Mouse (Mus musculus) large intestine, adult 2 months (tissue): ENCODE results near the gene Fam114a1. TPM values are rescaled to one million over a fixed set of nuclear protein-coding genes. Genes with fewer than 3 reads are reported as not detected.

Experiments
- DNase-seq: peaks from one replicate; pipeline ENCODE4 v3.0.0-alpha.2; 2012; ENCODE audit warnings: low read depth, low spot score
- WGBS: fragments of 180-500 bp; shearing (Covaris S2); methylation state at CpG from one replicate; pipeline ENCODE4 v1.1.7; 2018; 5-methylcytosine and 5-hydroxymethylcytosine counted together
- polyA plus RNA-seq: library from polyadenylated mRNA; depleted of rRNA; stranded (reverse); fragments of >200 nt; gene quantifications from 2 replicates; pipeline ENCODE4 v1.2.3, GENCODE M21; 2012

The Fam114a1 gene
- polyA plus RNA-seq, 1 experiment: 16.8 TPM

- no peak for DNase-seq
- 72% methylated on average over 10 of the region's 10 CpGs for WGBS
These were observed 33.3 kb downstream of the Fam114a1 start for GRCm38 (mm10) chr5:65002940-65003824.

GRCm38 (mm10) chr5:65003946-65004535, 34.2 kb downstream of the Fam114a1 start:
- no peak for DNase-seq

GRCm38 (mm10) chr5:65005251-65005650, 35.4 kb downstream of the Fam114a1 start:
- 92% methylated on average over 4 of the region's 4 CpGs for WGBS

More at GRCm38 (mm10) chr5:65003946-65004535, 34.2 kb downstream of the Fam114a1 start:
- 80% methylated on average over 7 of the region's 7 CpGs for WGBS

DNA sequence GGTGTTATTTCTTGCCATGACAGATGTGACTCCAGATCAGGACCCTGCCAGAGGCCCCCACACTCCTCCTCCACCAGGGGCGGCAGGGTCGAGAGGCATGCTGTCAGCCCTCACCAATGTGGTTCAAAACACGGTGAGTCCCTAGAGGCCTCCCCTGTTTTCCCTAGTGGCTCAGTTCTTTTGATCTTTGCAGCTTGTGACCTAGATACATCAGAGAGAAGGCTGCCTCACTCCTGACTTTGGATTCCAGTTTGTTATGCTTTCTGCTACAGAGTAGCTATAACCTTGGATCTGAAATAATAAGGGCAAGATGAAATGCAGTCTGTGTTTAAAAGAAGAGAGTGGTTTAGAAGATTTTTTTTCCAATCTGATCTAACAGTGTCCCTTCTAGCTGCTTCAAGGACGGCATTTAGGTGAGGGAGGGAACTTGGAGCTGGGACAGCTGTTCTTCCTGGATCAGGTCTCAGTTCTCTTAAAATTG, 36.2 kb downstream of the Fam114a1 start:
- WGBS: 73% methylated on average over 4 of the region's 4 CpGs
- DNase-seq: no peak

More at GRCm38 (mm10) chr5:65005251-65005650, 35.4 kb downstream of the Fam114a1 start:
- no peak for DNase-seq

DNA sequence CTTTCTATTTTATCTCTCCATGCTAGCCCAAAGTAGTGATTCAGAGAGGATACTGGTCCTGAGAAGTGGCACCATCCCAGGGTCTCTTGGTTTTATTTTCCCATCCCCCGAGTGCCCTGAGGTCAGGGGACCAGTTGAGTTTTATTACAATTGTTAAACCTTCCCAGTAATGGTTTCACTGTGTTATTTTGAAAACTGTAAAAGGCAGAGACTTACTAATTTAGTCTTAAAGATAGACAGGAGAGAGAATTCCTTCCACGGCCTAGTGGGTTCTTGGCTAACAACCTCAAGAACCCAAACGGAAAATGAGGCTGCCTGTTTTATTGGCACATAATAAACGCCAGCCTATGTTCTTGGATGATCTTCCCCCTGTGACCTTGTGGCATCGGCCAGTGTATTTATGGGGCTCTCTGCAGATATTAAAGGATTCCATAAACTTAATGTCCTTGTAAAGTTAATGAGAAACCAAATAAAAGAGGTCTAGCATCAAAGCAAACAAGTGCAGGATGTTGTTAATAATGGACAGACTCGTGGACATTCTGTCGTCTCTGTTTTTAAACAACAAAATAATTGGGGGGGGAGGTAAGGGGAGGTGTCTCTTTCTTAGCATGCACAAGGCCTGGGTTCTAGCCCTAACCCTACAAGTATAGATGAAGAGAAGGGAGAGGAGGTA, 42.2 kb downstream of the Fam114a1 start:
- DNase-seq: no peak
- 29% methylated on average over 7 of the region's 7 CpGs for WGBS

DNA sequence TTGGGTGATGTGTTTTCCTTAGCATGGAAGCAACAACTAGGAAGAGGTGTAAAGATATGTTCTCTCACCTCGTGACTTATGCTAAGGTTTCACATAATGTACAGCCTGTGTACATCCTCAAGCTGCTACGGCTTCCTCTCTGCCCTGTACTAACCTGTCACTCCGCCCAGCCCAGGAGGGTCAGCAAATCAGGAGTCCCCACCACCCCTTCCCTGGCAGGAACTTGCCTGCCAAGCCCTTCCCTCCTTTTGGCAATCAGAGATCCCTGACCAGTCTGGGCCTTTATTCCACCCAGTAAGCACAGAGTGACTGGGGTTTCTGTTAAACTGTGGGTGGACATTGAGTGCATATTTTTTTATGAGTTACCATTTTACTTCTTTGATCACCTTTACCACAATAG, 45.6 kb downstream of the Fam114a1 start:
- no peak for DNase-seq
- WGBS: 88% methylated on average over 3 of the region's 3 CpGs

- 77% methylated on average over 8 of the region's 8 CpGs for WGBS
- DNase-seq: no peak
These were observed 49.2 kb downstream of the Fam114a1 start for GRCm38 (mm10) chr5:65019109-65019508.

DNA sequence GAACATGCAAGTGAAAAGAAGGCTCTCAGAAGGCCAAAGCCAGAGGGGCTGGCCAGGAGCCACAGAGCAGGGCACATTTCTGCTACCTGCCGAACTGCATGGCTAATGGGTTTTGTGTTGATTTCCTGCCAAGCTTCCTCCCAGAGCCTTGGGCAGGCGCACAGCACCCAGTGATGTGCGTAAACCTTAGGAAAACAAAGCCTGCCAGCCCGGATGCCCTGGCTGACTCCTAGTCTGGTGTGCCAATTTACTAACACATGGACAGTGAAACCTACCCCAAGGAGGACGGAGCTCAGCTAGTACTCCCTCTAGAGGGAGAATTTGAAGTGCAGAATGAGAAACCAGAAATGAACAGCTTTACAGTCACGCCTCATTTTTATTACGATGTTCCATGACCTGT, 50.0 kb downstream of the Fam114a1 start:
- WGBS: 22% methylated on average over 7 of the region's 7 CpGs
- DNase-seq: no peak

- DNase-seq: no peak
- WGBS: 97% methylated on average over 4 of the region's 4 CpGs
These were observed 52.1 kb downstream of the Fam114a1 start for GRCm38 (mm10) chr5:65022006-65022405.

DNA sequence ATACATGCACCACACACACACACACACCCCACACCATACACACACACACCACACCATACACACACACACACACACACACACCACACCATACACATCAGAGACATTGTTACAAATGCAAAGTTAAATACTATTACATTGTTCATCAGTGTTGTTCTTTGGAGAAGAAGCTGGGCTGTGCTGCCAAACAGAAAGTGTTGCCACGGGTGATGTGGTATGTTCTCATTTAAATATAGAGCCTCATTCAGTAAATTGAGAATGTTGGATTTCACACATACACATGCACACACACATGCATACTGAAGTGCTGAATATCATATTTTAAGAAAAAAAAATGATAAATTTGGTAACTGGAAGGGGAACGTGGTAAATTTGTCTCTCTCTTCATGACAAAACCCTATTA, 54.8 kb downstream of the Fam114a1 start:
- no peak for DNase-seq
- 83% methylated on average over 2 of the region's 2 CpGs for WGBS

GRCm38 (mm10) chr5:65025916-65026315, 56.0 kb downstream of the Fam114a1 start:
- 19% methylated on average over 6 of the region's 6 CpGs for WGBS
- no peak for DNase-seq

DNA sequence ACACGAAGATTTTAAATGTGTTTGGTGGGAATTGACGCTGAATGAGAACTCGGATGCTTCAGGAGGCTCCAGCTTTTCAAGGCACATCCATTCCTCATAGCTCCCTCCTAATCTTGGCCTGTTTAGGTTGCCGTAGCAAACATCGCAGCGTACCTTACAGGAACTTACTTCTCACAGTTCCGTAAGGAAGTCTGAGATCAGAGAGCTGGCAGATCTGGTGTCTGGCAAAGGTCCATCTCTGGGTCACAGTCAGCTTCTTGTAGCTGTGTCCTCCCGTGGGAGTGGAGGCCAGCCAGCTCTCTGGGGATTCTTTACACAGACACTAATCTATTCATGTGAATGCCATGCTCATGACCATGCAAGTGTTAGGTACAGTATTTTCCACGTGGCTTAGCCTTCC, 56.9 kb downstream of the Fam114a1 start:
- DNase-seq: no peak
- WGBS: 73% methylated on average over 9 of the region's 9 CpGs

DNA sequence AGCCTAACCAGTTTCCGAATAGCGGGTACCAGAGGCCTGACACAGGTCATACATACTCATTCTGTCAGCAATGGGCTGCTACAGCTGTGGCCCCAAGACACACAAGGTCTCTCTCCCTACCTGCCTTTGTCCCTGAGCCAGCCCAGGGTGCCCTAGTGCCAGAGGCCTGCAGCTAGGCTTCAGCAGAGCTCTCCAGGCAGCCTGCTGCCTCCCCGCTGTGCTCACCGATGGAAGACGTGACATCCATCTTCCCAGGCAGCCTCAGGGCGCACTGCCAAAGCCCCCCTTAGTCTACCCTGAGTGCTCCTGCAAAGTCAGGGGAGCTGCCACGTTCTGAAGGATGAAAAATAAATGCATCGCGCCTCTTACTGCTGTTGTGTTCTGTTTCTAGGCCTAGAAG, 58.1 kb downstream of the Fam114a1 start:
- 85% methylated on average over 9 of the region's 9 CpGs for WGBS
- DNase-seq: no peak

DNA sequence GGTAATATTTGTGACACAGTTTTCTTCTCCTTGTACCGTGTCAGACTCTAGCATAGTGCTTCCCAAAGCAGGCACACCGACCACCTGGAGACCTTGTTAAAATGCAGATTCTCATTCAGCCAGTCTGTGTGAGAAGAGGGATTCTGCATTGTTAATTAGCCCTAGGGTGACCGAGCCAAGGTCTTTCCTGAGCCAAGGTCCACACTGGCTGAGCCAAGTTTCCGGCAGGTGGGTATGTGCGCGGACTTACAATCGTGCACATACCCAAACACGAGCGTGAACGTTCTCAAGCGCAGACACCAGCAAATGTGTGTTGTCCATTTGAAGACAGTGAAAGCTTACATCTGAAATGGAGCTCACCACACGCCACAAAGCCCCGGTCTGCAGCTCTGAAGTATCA, 66.7 kb downstream of the Fam114a1 start:
- DNase-seq: no peak
- WGBS: 88% methylated on average over 13 of the region's 13 CpGs

DNA sequence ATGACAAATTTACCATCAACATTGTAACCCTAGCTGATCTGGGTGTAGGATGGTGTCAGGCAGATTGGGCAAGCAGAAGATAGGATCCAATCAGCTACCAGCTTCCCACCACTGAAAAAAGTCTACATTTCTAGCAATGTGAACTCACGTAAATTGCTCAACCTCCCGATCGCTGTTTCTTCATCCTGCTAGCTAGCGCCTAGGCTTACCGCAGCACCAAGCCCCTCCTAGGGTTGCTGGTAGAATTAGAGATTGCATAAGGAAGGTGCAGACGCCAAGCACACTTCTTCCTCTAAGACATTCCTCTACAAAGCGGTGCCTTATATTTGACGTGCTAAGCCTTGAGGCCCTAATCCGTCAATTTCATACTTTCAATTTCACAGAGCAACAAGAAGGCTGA, 68.4 kb downstream of the Fam114a1 start:
- 64% methylated on average over 9 of the region's 9 CpGs for WGBS
- DNase-seq: no peak

DNA sequence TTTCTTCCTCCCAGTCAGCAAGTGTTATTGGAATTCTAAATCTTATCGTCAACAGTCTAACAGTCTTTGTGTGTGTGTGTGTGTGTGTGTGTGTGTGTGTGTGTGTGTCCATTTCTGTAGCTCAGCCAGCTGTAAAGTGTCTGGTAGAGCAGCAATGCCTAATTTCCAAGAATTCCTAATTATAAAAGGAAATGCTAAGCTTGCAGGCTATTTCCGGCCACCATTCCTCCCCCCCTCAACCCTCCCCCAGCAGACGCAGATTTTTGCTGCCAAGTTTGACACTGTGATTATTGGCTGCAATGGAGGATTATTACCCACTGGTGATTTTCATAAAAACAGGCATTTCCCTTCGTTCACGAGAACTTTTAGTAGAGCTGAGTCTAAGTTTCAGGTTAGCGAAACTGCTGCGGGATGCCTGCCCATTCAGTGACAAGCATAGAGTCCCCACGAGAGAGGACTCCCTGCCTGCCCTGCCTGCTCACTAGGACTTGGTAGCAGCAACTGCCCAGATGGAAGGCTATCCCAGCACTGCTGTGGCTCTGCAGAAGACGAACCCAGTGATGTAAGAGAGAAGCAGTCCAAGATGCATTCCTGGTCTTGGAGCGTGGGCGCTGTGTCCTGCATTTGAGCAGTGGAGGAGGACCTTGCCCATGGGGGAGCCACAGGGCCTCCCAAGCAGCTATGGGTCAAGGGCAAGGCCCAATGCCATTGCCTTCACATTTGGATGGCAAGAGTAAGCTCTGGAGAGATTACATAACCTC, 69.1 kb downstream of the Fam114a1 start:
- WGBS: 75% methylated on average over 11 of the region's 11 CpGs
- DNase-seq: no peak

DNA sequence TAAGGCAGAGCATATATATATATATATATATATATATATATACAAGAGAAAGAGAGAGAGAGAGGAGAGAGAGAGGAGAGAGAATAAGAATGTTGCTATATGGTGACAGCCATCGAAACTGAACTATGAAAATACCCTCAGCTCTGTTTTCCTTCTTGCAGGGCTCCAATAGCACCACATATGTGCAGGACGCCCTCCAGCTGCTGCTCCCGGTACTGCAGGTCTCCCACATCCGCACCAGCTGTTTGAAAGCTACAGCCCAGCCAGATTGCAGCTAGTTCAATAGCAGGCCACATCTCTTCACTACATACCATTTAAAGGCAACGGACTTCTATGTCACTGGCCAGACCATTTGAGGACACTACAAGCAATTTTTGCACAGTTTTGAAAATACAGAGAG, 70.6 kb downstream of the Fam114a1 start:
- 81% methylated on average over 5 of the region's 5 CpGs for WGBS
- no peak for DNase-seq

GRCm38 (mm10) chr5:65043407-65043895, 73.6 kb downstream of the Fam114a1 start:
- no peak for DNase-seq
- WGBS: 69% methylated on average over 11 of the region's 11 CpGs

DNA sequence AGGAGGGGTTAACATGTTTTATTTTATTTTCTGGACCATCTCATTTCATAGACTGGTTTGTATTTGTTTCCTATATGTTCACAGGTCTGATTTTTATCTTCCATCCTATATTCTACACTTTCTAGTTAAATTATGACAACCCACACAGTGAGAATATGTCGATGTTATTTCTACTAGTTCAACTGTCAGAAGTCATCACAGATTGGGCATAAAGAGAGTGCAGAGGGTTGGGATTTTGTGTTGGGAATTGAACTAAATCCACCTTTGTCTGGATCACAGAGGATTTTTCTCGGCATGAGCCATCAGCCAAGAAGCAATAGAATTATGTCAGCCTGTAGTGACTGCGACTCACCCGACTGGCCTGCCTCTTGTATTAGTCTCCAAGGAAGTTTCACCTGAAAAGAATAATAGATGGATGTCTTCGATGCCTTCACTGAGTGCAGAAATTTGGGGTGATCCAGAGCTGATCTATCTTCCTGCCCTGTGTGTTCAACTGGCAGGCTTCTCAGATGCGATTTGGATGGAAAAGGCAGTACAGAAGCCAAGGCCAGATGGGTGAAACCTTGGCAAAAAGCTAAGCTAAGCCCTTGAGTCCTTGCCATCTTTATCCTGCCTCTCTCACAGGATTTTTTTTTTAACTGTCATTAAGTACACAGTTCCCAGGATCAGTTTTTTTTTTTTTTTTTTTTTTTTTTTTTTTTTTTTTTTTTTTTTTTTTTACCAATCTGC, 75.9 kb downstream of the Fam114a1 start:
- 84% methylated on average over 6 of the region's 6 CpGs for WGBS

More for the DNA sequence above, 75.9 kb downstream of the Fam114a1 start:
- DNase-seq: no peak
